Mouse (Mus musculus): ENCODE results near the gene Runx2. TPM values are rescaled to one million over a fixed set of nuclear protein-coding genes. Genes with fewer than 3 reads are reported as not detected.
A peak's percentile ranks its signal among the peaks of the same experiment; 100 is the strongest.

Gene Runx2
- polyA plus RNA-seq, 1 experiment: not detected

DNA sequence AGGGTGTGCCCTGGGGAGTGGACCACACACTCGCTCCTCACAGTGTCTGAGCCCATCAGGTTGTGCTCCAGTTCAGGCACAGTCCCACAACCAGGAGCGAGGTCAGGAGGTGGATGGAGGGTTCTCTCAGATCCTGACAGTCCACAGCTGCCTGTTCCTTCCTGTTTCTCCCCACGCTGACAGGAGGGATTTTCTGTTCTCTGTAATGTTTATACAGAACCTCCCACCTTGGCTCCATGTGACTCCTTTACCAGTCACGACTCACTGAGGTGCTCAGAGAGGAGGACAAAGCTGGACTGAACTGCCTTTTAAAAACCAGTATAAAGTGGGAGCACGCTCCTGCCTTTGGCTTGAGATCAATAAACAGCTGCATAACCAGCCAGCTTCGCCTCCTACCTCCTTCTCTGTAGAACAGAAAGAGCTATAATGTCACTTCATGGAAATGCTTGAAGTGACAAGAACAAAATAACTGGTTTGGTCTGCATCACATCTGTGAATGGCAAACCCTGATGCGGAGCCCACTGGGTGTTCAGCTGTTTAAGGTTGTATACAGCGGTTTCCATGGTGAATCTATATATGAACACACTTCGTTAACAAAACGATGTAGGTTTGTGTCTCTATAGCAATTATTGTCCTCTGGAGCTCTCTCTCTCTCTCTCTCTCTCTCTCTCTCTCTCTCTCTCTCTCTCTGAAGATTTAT, 177.3 kb downstream of the Runx2 start:
- 33% methylated on average over 10 of the region's 10 CpGs for WGBS
- Histone ChIP-seq H3K27ac (ENCODE audit: insufficient read depth, low read depth, low read length) (peak overlapping the region; percentile 82), H3K4me1 (ENCODE audit: control insufficient read depth, insufficient read depth, low read length) (peaks cover 7% of the 10 kb centered on the region), H3K4me3 (ENCODE audit: insufficient read depth, low read depth, low read length) (no peak overlapping the region)
- TF ChIP-seq CTCF (IDR thresholded peaks at IDR 0.05; ENCODE audit: insufficient read depth, low read depth, low read length): no peak
- no peak for TF ChIP-seq POLR2A (IDR thresholded peaks at IDR 0.05; ENCODE audit: insufficient read depth, low read depth, low read length)

DNA sequence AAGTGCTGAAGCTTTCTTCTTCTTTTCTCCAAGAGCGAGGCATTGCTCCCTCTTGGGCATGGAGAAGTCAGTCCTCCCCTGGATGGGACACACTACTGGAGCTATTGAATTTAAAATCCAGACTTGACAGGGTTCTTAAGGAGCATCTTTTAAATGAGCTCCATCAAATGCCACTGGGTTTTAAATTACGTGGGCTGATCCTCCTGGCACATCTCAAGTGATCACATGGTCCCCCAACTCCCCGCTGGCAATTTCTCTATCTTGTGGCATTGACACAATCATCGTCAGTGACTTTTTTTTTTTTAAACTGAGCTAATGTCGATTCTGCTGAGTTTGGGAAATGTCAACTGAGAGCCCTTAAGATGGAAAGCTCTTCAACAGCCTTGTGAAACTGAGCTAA, 180.1 kb downstream of the Runx2 start:
- no peak for TF ChIP-seq CTCF (IDR thresholded peaks at IDR 0.05; ENCODE audit: insufficient read depth, low read depth, low read length)
- no peak for TF ChIP-seq POLR2A (IDR thresholded peaks at IDR 0.05; ENCODE audit: insufficient read depth, low read depth, low read length)
- Histone ChIP-seq H3K4me3 (ENCODE audit: insufficient read depth, low read depth, low read length) (no peak overlapping the region), H3K27ac (ENCODE audit: insufficient read depth, low read depth, low read length) (no peak overlapping the region), H3K4me1 (ENCODE audit: control insufficient read depth, insufficient read depth, low read length) (peaks cover 8% of the 10 kb centered on the region)
- whole genome bisulfite sequencing: 68% methylated on average over 5 of the region's 5 CpGs

DNA sequence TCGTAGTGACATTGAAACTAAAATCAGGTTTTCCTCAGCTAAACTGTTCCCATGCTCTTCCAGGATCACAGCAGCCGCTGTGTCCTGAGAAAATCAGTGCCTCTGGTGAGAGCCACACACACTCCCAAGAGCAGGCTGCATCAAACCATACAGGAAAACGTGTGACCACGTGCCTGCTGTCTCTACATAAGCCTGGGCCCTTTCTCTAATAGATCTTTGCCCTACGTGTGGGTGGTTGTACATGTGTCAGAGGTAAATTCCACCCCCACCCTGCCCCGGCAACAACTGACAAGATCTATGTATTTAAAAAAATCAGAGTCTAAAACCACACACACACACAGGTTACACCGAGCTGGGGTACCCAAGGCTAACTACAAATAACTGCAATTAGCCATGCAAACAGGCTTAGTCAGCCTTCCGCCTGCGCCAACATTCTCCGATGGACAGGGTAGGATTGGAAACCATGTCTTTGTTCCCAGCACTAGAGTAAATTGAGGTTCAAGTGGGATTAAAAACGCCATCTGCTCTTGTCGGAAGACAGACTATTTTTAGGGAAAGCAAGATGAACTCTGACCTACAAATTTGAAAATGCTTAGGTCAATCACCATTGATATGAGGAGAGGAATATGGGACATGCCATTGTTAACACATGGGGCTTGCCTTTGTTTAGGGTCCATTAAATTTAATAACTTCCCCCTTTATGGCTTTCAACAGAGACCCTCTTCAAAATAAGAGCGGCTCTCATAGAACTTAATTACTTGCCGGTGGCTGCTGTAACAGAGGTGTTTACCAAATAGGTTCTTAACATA, 180.8 kb downstream of the Runx2 start:
- Histone ChIP-seq H3K4me1 (ENCODE audit: control insufficient read depth, insufficient read depth, low read length) (peaks cover 9% of the 10 kb centered on the region), H3K27ac (ENCODE audit: insufficient read depth, low read depth, low read length) (no peak overlapping the region), H3K4me3 (ENCODE audit: insufficient read depth, low read depth, low read length) (no peak overlapping the region)
- TF ChIP-seq CTCF (IDR thresholded peaks at IDR 0.05; ENCODE audit: insufficient read depth, low read depth, low read length) (no peak), POLR2A (IDR thresholded peaks at IDR 0.05; ENCODE audit: insufficient read depth, low read depth, low read length) (no peak)
- WGBS: 63% methylated on average over 14 of the region's 14 CpGs

DNA sequence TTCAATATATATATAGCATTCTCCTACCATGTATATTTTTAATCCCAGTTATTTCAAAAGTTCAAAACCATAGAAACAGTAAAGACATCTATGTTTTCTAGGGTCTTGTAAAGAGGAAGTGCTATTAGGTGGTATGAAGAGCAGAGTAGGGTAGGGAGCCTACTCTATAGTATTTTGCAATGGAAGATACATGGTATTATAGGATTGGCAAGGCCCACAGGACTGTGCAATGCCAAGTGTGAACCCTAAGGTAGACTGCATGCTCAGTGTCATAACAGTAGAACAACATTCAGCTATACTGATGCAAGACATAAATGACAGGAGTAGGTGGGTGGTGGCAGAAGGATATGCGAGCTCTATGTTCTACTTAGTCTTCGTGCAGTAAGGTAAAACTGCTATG, 181.7 kb downstream of the Runx2 start:
- TF ChIP-seq CTCF (IDR thresholded peaks at IDR 0.05; ENCODE audit: insufficient read depth, low read depth, low read length) (no peak), POLR2A (IDR thresholded peaks at IDR 0.05; ENCODE audit: insufficient read depth, low read depth, low read length) (no peak)
- no peak overlapping the region for H3K27ac ChIP-seq (ENCODE audit: insufficient read depth, low read depth, low read length)
- H3K4me3 ChIP-seq (ENCODE audit: insufficient read depth, low read depth, low read length): no peak overlapping the region
- WGBS: 91% methylated on average over 2 of the region's 2 CpGs
- peaks cover 6% of the 10 kb centered on the region for H3K4me1 ChIP-seq (ENCODE audit: control insufficient read depth, insufficient read depth, low read length)

DNA sequence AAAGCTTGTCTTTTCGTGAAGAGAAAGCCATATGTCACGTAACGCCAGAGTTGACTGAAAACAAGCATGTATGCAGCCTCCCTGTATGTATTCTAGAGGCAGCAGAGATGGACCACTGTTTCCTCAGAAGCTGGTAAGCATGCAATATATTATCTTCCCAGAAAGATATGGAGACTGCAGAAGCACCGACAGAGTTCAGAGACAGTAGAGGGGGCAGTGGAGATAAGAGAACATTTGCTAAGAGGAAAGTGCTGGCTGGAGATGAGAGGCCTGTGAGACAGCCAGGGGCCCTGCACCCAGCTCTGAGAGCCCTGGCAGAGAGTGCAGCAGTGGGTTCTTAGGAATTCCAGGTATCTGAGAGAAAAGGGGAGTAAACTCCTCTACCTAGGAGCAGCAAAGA, 182.3 kb downstream of the Runx2 start:
- no peak overlapping the region for H3K4me3 ChIP-seq (ENCODE audit: insufficient read depth, low read depth, low read length)
- WGBS: 89% methylated on average over 4 of the region's 4 CpGs
- no peak for TF ChIP-seq POLR2A (IDR thresholded peaks at IDR 0.05; ENCODE audit: insufficient read depth, low read depth, low read length)
- no peak for TF ChIP-seq CTCF (IDR thresholded peaks at IDR 0.05; ENCODE audit: insufficient read depth, low read depth, low read length)
- no peak overlapping the region for H3K27ac ChIP-seq (ENCODE audit: insufficient read depth, low read depth, low read length)
- peaks cover 6% of the 10 kb centered on the region for H3K4me1 ChIP-seq (ENCODE audit: control insufficient read depth, insufficient read depth, low read length)

DNA sequence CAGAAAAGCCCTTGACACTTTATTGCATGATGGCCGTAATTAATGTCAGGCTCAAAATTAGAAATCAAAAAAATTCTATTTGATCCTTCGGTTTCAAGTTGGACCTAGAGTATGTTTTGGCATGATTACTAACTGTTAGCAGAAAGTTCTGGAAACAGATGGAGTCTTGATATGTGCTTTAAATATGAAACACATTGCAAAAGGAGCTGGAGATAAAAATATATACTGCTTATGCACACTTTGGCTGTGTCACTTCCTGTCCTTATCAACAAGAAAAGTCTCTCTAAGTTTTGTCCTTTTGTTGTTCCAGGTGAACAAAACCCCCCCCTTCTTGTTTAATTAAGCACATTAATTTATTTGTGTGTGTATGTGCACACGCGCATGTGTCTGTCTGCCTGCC, 183.0 kb downstream of the Runx2 start:
- no peak overlapping the region for H3K27ac ChIP-seq (ENCODE audit: insufficient read depth, low read depth, low read length)
- TF ChIP-seq CTCF (IDR thresholded peaks at IDR 0.05; ENCODE audit: insufficient read depth, low read depth, low read length): no peak
- TF ChIP-seq POLR2A (IDR thresholded peaks at IDR 0.05; ENCODE audit: insufficient read depth, low read depth, low read length): no peak
- WGBS: 87% methylated on average over 4 of the region's 4 CpGs
- H3K4me1 ChIP-seq (ENCODE audit: control insufficient read depth, insufficient read depth, low read length): peaks cover 2% of the 10 kb centered on the region
- H3K4me3 ChIP-seq (ENCODE audit: insufficient read depth, low read depth, low read length): no peak overlapping the region

DNA sequence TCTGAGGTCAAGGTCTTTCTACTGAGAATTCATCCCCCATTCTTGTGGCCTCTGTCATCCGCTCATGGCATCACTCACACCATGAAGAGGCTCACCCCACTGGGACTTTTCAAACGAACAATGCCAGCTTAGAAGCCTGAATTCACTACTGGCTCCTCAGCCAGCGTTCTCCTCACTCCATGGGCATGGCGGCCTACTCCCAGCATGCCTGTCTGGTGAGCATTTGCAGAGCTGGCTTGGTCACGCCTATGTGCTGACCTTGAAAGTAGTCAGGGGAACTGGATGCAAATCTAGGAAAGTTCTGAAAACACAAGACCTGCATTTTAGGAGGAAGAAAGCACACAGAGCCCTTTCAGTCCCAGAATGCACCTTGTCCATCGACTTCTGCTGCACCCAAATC, 187.3 kb downstream of the Runx2 start:
- Histone ChIP-seq H3K4me3 (ENCODE audit: insufficient read depth, low read depth, low read length) (no peak overlapping the region), H3K27ac (ENCODE audit: insufficient read depth, low read depth, low read length) (no peak overlapping the region), H3K4me1 (ENCODE audit: control insufficient read depth, insufficient read depth, low read length) (peaks cover 2% of the 10 kb centered on the region; the same call in 1 of the 2 replicates)
- WGBS: 90% methylated on average over 6 of the region's 6 CpGs
- TF ChIP-seq CTCF (IDR thresholded peaks at IDR 0.05; ENCODE audit: insufficient read depth, low read depth, low read length) (no peak), POLR2A (IDR thresholded peaks at IDR 0.05; ENCODE audit: insufficient read depth, low read depth, low read length) (no peak)

DNA sequence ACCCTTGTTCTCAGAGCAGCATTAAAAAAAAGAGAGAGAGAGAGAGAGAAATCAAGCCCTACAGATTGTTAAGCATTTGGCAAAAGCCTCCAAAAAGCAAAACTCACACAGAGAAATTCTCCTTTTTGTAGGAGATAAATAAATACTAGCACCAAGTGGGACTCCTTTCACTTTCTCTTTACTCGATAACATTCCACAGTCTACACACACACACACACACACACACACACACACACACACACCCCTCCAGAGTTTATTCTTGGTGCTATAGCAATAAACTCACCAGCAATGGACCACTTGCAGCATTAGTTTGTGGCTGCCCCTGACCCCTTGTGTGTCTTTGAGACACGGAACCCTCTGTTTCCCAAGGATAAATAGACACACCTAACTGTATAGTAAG, 190.9 kb downstream of the Runx2 start:
- Histone ChIP-seq H3K27ac (ENCODE audit: insufficient read depth, low read depth, low read length) (no peak overlapping the region), H3K4me3 (ENCODE audit: insufficient read depth, low read depth, low read length) (no peak overlapping the region), H3K4me1 (ENCODE audit: control insufficient read depth, insufficient read depth, low read length) (0 out of 2 replicates have a peak, but pooled peaks cover 4% of the 10 kb centered on the region)
- TF ChIP-seq POLR2A (IDR thresholded peaks at IDR 0.05; ENCODE audit: insufficient read depth, low read depth, low read length): no peak
- TF ChIP-seq CTCF (IDR thresholded peaks at IDR 0.05; ENCODE audit: insufficient read depth, low read depth, low read length): no peak
- WGBS: 48% methylated on average over 2 of the region's 2 CpGs

DNA sequence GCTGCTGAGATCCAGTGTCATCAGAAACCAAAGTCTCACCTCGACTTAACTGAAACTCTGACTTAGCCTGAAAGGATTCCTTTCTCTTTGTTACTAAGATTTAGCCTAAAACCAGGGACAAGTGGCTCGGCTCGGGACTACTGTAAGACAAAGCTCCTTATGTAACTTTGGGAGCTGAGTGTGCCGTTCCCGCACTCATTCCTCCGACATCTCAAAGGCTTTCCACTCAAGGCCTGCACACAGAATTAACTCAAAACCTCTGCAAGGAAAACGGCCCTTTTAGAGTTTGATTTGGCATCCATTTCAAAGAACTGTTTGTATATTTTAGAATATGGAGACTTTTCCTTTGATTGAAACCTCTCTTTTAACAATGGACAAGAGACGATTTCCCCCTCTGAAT, 191.3 kb downstream of the Runx2 start:
- H3K27ac ChIP-seq (ENCODE audit: insufficient read depth, low read depth, low read length): peak overlapping the region; percentile 12; the same call in 1 of the 2 replicates
- H3K4me1 ChIP-seq (ENCODE audit: control insufficient read depth, insufficient read depth, low read length): peaks cover 4% of the 10 kb centered on the region
- TF ChIP-seq POLR2A (IDR thresholded peaks at IDR 0.05; ENCODE audit: insufficient read depth, low read depth, low read length) (no peak), CTCF (IDR thresholded peaks at IDR 0.05; ENCODE audit: insufficient read depth, low read depth, low read length) (no peak)
- no peak overlapping the region for H3K4me3 ChIP-seq (ENCODE audit: insufficient read depth, low read depth, low read length)
- WGBS: 36% methylated on average over 8 of the region's 8 CpGs

Data from olfactory bulb, adult 2 months (tissue).